Mouse (Mus musculus) left cerebral cortex, adult 2 months (tissue): Measurements from ENCODE around the gene Foxd3. TPM values are rescaled to one million over a fixed set of nuclear protein-coding genes. Genes with fewer than 3 reads are reported as not detected.

Source experiments
- DNase-seq, 2 experiments: peaks; one replicate each; pipeline ENCODE4 v3.0.0; 2021 to 2022; ENCODE audit warnings: low spot score in 2 of 2, mixed read lengths in 1 of 2; ENCODE audit errors: extremely low spot score in 1 of 2
- H3K27ac ChIP-seq: fragments of 200-600 bp; 2 replicates; pipeline ENCODE4 v1.8.1; 2022
- H3K4me3 ChIP-seq: fragments of 200-600 bp; 2 replicates; pipeline ENCODE4 v1.8.1; 2022
- CTCF ChIP-seq: fragments of 200-600 bp; IDR thresholded peaks from 2 replicates; pipeline ENCODE4 v1.8.1; 2022; ENCODE audit warnings: antibody characterized with exemption, mild to moderate bottlenecking, moderate library complexity
- intact Hi-C: fragments of 180-260 bp; cut with DNase I; formaldehyde crosslinking; loops from one replicate; pipeline ENCODE4 v1.15.1; 2025
- total RNA-seq, 2 experiments: library from RNA; stranded (reverse); gene quantifications; 2 replicates each; pipeline ENCODE4 v1.2.3; 2021

Gene Foxd3
- total RNA-seq, 2 experiments from 2014 or later = not detected

DNA sequence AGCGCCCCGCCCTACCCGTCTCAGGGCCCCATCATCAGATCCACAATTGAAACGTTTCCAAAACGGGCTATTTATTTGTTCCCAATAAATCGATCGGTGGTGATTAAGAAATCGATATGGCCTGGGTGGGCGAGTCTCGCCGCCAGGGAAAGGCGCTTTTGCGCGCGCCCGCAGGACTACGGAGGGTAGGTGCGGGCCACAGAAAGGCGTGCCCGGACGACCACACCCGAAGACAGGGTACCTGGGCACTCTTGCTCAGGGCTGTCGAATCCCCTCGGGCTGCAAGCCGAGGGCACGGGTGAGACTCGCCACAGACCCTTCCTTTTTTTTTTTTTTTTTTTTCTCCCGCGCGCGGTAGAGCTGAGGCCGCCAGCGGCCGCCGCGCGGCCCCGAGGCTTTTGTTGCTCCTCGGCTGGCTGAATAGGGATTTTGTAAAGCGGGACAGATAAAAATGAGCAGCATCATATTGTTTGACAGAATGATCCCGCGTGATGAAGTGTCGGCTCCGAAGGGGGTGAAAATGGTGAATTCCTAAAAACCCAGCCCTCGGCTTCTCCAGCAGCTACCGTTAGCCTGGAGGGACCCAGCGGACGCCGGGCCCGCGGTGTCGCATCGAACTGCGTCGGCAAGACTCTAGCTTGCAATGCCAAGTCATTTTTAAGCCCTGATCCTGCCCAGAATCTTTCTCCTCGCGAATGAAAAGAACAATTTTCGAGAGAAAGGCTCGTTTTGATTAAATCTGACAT lies 5.0 kb upstream of the Foxd3 start:
- no peak overlapping the region for H3K27ac ChIP-seq
- TF ChIP-seq CTCF = no peak
- intact Hi-C loops = no loop called here
- no peak for DNase-seq
- H3K4me3 ChIP-seq = no peak overlapping the region

DNA sequence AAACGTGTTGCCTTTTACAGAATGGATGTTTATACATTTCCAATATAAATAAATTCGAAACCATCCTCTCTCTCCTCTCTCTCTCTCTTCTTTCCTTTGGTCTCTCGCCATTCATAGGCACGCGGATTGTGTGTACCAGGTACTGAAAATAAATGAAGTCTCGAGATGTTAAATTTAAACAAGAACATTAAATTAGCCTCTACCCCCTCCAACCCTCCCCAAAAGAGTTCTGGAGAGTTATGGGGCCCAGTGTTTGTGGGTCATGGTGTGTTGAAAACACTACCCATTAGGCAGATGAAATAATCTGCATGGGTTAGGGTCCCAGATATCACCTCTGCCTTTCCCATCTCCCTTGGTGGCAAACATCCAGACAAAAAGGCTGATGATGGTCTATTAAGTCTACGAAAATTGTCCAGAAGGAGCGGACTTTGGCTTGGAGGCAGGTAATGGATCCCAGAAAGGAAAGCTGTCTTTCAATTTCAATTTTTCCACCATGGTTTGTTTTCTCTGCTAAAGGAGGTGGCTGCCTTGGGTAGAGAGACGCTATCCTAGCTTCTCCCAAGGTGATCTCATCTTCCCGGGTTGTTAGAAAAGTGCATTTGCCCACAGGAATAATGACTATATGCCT lies 4.2 kb upstream of the Foxd3 start:
- no peak for DNase-seq
- intact Hi-C loops = no loop called here
- H3K27ac ChIP-seq = no peak overlapping the region
- no peak overlapping the region for H3K4me3 ChIP-seq
- no peak for TF ChIP-seq CTCF

DNA sequence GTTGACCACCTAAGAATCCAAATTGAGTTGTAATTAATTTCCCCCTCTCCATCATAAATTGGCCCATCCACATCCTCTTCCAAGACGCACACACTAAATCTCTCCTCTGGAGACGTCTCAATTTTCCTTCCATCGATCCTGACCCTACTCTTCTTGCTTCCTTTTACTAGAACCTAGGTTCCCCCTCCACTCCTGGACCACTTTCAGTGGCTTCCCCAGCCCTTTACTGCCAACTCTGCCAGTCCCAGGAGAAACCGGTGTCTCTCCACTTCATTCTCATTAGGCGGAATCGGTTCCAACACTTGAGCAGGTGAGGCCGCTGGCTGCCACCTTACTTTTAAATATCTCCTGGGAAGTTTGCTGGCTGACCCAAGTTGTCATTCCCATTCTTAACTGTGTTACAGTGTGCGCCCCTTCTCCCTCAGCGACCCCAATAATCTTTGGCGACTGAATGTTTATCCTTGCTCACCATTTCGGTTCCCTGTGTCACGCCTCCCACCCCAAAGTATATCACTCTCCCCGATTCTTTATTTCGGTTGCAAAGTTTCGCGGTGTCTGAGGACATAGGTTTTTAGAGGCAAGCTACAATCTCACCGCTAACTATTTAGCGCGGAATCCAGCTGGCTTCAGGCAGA lies 3.4 kb upstream of the Foxd3 start:
- Histone ChIP-seq H3K27ac (no peak overlapping the region), H3K4me3 (no peak overlapping the region)
- intact Hi-C loops = no loop called here
- no peak for DNase-seq
- TF ChIP-seq CTCF = no peak

DNA sequence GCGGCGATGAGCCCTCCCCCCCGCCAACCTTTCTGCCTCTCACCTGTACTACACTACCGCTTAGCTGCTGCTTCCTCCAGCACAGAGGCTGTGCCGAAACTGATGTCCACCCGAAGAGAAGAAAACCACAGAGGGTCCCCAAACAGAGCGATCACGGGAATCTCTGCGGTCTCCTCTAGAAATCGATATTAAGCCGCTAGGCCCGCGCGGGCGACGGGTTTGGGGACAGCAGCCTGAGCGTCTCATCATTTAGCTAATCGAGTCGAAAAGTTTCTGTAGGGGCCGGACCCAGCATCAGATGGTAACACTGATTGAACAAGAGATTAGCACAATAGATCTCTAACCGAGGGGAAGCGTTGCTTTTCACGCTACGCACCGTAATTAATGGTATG lies 2.9 kb upstream of the Foxd3 start:
- TF ChIP-seq CTCF = no peak
- intact Hi-C loops = no loop called here
- no peak overlapping the region for H3K27ac ChIP-seq

DNA sequence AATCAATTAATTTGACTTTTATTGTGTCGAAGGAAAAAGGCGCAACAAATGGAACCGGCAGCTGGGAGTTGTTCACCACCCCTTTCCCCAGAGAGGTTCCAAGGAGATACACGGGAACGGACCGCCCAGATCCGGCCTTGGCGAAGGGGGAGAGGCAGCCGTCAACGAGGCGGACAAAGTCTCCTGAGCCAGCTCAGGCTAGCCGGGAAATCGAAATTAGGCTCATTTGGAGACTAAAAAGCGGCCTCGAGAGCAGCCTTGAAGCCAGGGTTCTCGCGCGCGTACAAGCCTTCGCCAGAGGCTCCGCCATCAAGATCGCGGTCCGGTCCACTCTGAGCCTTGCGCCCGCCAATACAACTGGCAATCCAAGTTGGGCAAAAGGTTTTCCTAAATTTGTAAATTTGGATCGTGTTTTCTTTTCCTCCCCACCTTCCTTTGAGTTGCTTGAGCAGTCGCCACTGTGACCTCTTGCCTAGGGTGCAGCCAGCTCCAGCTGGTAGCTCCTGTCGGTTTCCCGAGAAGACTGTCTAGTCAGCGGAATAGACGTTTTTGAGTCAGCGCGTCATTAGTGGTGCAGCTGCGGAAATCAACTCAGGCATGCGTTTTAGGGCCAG lies 2.4 kb upstream of the Foxd3 start:
- no peak for DNase-seq
- intact Hi-C loops = no loop called here

More for the DNA sequence above, 2.9 kb upstream of the Foxd3 start:
- no peak for DNase-seq
- no peak overlapping the region for H3K4me3 ChIP-seq

DNA sequence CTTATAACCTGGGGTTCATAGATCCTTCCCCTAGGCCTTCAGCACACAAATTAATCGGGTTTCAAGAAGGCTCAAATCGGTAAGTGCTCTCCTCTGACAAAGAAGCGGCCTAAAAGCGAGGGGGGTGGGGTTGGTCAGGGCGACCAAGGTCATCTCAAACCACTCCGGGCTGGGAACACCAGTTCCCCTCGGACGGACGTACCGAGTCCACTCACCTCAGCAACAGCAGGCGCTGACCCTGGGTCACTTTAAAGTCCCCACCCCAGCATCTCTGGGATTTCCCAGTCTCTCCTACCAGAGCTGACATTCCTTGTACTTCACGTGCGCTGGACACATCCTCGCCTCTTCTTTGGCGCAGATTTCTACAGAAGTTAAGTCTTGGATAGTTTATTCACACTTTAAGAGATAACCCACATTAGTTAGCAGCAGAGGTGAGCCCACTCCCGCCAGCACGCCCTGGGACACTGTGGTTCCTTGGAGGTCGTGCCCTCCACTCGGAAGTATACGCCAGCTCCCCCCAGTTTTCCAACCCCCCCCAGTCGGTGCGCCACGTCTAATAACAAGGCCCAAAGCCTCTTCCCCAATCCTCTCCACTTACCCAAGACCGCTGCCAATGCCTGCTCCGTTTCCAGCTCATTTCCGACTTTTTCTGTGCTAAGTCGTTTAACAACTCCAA lies 1.3 kb upstream of the Foxd3 start:
- intact Hi-C loops = no loop called here
- Histone ChIP-seq H3K27ac (no peak overlapping the region), H3K4me3 (no peak overlapping the region)
- no peak for DNase-seq
- no peak for TF ChIP-seq CTCF

More for the DNA sequence above, 2.4 kb upstream of the Foxd3 start:
- H3K4me3 ChIP-seq = no peak overlapping the region
- no peak overlapping the region for H3K27ac ChIP-seq
- no peak for TF ChIP-seq CTCF

DNA sequence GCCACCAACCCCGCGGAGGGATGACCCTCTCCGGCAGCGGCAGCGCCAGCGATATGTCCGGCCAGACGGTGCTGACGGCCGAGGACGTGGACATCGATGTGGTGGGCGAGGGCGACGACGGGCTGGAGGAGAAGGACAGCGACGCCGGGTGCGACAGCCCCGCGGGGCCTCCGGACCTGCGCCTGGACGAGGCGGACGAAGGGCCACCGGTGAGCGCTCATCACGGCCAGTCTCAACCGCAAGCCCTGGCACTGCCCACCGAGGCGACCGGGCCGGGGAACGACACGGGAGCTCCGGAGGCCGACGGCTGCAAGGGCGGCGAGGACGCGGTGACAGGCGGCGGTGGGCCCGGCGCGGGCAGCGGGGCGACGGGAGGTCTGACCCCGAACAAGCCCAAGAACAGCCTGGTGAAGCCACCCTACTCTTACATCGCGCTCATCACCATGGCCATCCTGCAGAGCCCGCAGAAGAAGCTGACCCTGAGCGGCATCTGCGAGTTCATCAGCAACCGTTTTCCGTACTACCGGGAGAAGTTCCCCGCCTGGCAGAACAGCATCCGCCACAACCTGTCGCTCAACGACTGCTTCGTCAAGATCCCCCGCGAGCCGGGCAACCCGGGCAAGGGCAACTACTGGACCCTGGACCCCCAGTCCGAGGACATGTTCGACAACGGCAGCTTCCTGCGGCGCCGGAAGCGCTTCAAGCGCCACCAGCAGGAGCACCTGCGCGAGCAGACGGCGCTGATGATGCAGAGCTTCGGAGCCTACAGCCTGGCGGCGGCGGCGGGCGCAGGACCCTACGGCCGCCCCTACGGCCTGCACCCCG lies 718 bp downstream of the Foxd3 start:
- Histone ChIP-seq H3K27ac (no peak overlapping the region), H3K4me3 (no peak overlapping the region)
- DNase-seq = no peak
- intact Hi-C loops = no loop called here
- no peak for TF ChIP-seq CTCF

DNA sequence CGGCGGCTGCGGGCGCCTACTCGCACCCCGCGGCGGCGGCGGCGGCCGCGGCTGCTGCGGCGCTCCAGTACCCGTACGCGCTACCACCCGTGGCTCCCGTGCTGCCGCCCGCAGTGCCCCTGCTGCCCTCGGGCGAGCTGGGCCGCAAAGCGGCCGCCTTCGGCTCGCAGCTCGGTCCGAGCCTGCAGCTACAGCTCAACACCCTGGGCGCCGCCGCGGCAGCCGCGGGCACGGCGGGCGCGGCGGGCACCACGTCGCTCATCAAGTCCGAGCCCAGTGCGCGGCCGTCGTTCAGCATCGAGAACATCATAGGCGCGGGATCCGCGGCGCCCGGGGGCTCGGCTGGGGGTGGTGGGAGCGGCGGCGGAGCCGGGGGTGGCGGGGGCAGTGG lies 1.3 kb downstream of the Foxd3 start:
- DNase-seq = no peak
- no peak overlapping the region for H3K4me3 ChIP-seq
- intact Hi-C loops = no loop called here
- no peak overlapping the region for H3K27ac ChIP-seq
- TF ChIP-seq CTCF = no peak

DNA sequence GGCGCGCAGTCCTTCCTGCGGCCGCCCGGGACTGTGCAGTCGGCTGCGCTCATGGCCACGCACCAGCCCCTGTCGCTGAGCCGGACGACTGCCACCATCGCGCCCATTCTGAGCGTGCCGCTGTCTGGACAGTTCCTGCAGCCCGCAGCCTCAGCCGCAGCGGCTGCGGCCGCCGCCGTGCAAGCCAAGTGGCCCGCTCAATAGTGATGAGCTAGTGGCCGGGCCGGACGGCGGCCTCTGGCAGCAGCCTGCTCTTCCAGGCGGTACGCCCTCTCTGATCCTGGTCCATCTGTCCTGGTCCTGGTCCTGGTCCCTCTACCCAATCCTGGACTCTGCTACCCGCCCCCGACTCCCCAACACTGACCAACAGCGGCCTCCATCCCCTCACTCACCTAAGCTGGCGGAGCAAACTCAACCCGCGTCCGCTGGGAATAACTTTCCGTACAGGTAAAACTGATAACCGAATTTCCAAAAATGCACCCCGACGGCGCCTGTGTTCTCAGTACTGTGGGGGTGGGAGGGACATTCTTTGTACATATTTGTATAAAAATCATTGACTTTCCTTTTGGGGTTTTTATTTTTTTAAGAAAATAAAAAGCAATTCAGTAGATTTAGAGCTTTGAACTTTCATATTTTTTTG lies 1.9 kb downstream of the Foxd3 start:
- TF ChIP-seq CTCF = no peak
- Histone ChIP-seq H3K27ac (no peak overlapping the region), H3K4me3 (no peak overlapping the region)
- intact Hi-C loops = no loop called here
- no peak for DNase-seq

DNA sequence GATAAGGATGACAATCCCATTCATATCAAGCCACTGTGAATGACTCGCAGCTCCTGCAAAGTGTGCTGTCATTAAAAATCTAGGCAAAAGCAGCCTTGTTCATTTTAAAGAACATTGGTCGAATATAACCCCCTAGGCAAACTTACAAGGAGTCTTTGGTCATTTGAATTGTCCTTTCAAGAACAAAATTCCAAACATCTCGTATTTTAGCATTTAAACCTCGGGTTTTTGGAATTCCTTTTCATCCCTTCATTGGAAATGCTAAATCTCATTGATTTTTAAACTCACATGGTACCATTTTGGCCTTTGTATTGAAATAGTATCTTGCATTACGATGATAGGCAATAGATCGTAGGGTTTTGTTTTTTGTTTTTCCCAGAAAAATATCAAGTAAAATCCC lies 2.8 kb downstream of the Foxd3 start:
- intact Hi-C loops = no loop called here
- Histone ChIP-seq H3K27ac (no peak overlapping the region), H3K4me3 (no peak overlapping the region)
- TF ChIP-seq CTCF = no peak
- no peak for DNase-seq
